Mouse (Mus musculus) colon, adult 2 months (tissue): ENCODE data around the gene Tbx19. TPM values are rescaled to one million over a fixed set of nuclear protein-coding genes. Genes with fewer than 3 reads are reported as not detected.

Experiments
- polyA plus RNA-seq: library from polyadenylated mRNA; depleted of rRNA; stranded (reverse); fragments of >200 nt; gene quantifications from 2 replicates; pipeline ENCODE4 v1.2.3, GENCODE M21; 2012; rRNA removed

The Tbx19 gene
- not detected in 2 replicates for polyA plus RNA-seq

GRCm38 (mm10) chr1:165160723-165161405 is at the start of gene Tbx19:
Gene Tbx19 (minus strand): TSS chr1:165160773.

GRCm38 (mm10) chr1:165193880-165194661 is 33.5 kb upstream of the Tbx19 start, which contains the start of gene Sft2d2:
Gene Sft2d2 (minus strand): TSS chr1:165194438.

Other genes starting within 250 kb of the Tbx19 start
- 0.49 and 0.86 TPM in 2 replicates for gene Xcl1, start 225.2 kb downstream of the Tbx19 start, polyA plus RNA-seq
- 58.1 and 91.7 TPM in 2 replicates for gene Sft2d2, start 33.7 kb upstream of the Tbx19 start, polyA plus RNA-seq
- gene Tiprl, start 76.2 kb upstream of the Tbx19 start, polyA plus RNA-seq: 25.3 and 26.9 TPM in 2 replicates
- 2.8 and 4.7 TPM in 2 replicates for gene Gpr161, start 135.0 kb upstream of the Tbx19 start, polyA plus RNA-seq